Comparison of ENCODE assay signal across 14 mouse cellular contexts in genomic region chr12:40568971-40569968, GRCm38 (mm10).
DNase-seq lines count a peak whose midpoint lies in the region; ATAC-seq and TF ChIP-seq lines count a peak whose summit lies in the region.
"Had no signal": no experiment of that assay in that cellular context is flagged by ENCODE, and none has a peak within 500 bp of the region (broad histone marks: within the 10 kb centered on the region; RNA-seq: fewer than 3 reads in every experiment).

No protein-coding gene starts in this region.

- no peaks in the 10 kb centered on the region for H3K79me2 ChIP-seq in myocyte (ENCODE audit: control insufficient read depth, insufficient read depth)

- H3K4me1 ChIP-seq in kidney, embryonic 15.5 days: peaks cover 9% of the 10 kb centered on the region
- peaks cover 24% of the 10 kb centered on the region for H3K4me1 ChIP-seq in lung, embryonic 15.5 days

- H3K27me3 ChIP-seq in kidney, embryonic 15.5 days: no peaks in the 10 kb centered on the region
- no peaks in the 10 kb centered on the region for H3K27me3 ChIP-seq in lung, embryonic 15.5 days
- H3K27me3 ChIP-seq in myocyte (ENCODE audit: control insufficient read depth, insufficient read depth, insufficient read length): no peaks in the 10 kb centered on the region
- H3K27me3 ChIP-seq: embryonic facial prominence, embryonic 13.5 days; forebrain, embryonic 13.5 days had no signal

- peak; percentile 38 for DNase-seq in kidney, adult 11 months
- DNase-seq in lung, postnatal 36 days: no peak
- no peak for DNase-seq in thymus, postnatal 0 days (ENCODE audit: low spot score)
- DNase-seq: heart, postnatal 4 days; right cerebral cortex, adult 18-20 months had no signal

- no peak for ATAC-seq in kidney, embryonic 15.5 days (replicated peaks; ENCODE audit: low FRiP score)
- no peak for ATAC-seq in lung, embryonic 15.5 days (ENCODE audit: borderline replicate concordance, extremely low read depth, low FRiP score, low TSS enrichment)
- peak; percentile 69 for ATAC-seq in granulocyte monocyte progenitor cell, adult 5-6 weeks (replicated peaks; ENCODE audit: poor library complexity, severe bottlenecking)

- no peak overlapping the region for H3K4me3 ChIP-seq in kidney, embryonic 15.5 days (replicated peaks)
- no peak overlapping the region for H3K4me3 ChIP-seq in lung, embryonic 15.5 days
- H3K4me3 ChIP-seq in myocyte: no peak overlapping the region
- H3K4me3 ChIP-seq: embryonic facial prominence, embryonic 13.5 days; forebrain, embryonic 13.5 days had no signal

- no peak for TF ChIP-seq POLR2A in myocyte (IDR thresholded peaks at IDR 0.05; ENCODE audit: insufficient read length, low read depth)

- no peak overlapping the region for H3K9ac ChIP-seq in kidney, embryonic 15.5 days
- no peak overlapping the region for H3K9ac ChIP-seq in lung, embryonic 15.5 days
- H3K9ac ChIP-seq: embryonic facial prominence, embryonic 13.5 days; forebrain, embryonic 13.5 days; liver, embryonic 14.5 days had no signal

- no peak overlapping the region for H3ac ChIP-seq in myocyte (ENCODE audit: control insufficient read depth, insufficient read length)

- no peak overlapping the region for H3K4me2 ChIP-seq in kidney, embryonic 15.5 days
- no peak overlapping the region for H3K4me2 ChIP-seq in lung, embryonic 15.5 days
- peak overlapping the region; percentile 37 for H3K4me2 ChIP-seq in myocyte (ENCODE audit: low read depth)
- H3K4me2 ChIP-seq: embryonic facial prominence, embryonic 13.5 days; forebrain, embryonic 13.5 days; heart, embryonic 11.5 days; midbrain, embryonic 11.5 days had no signal

- H3K9me3 ChIP-seq in kidney, embryonic 15.5 days (replicated peaks): no peaks in the 10 kb centered on the region
- no peaks in the 10 kb centered on the region for H3K9me3 ChIP-seq in lung, embryonic 15.5 days
- H3K9me3 ChIP-seq: embryonic facial prominence, embryonic 13.5 days; forebrain, embryonic 13.5 days had no signal

- H3K27ac ChIP-seq in kidney, embryonic 15.5 days: no peak overlapping the region
- H3K27ac ChIP-seq in lung, embryonic 15.5 days: peak overlapping the region; percentile 41
- H3K27ac ChIP-seq: embryonic facial prominence, embryonic 13.5 days; liver, embryonic 14.5 days had no signal

- H3K36me3 ChIP-seq in kidney, embryonic 15.5 days: no peaks in the 10 kb centered on the region
- H3K36me3 ChIP-seq in lung, embryonic 15.5 days: no peaks in the 10 kb centered on the region
- H3K36me3 ChIP-seq in myocyte (ENCODE audit: control insufficient read depth, insufficient read depth): no peaks in the 10 kb centered on the region
- H3K36me3 ChIP-seq: embryonic facial prominence, embryonic 13.5 days had no signal

- WGBS in kidney, embryonic 15.5 days: 61% methylated on average over 9 of the region's 9 CpGs
- whole genome bisulfite sequencing in lung, embryonic 15.5 days: 43% methylated on average over 9 of the region's 9 CpGs

TF ChIP-seq in myocyte, 11 proteins besides CTCF, POLR2A, EP300 and RAD21:
- TF ChIP-seq CEBPB (IDR thresholded peaks at IDR 0.05; ENCODE audit: insufficient read depth, poor library complexity, severe bottlenecking) (no peak), USF1 (IDR thresholded peaks at IDR 0.05; ENCODE audit: low read depth) (no peak), SRF (IDR thresholded peaks at IDR 0.05; ENCODE audit: control insufficient read depth, insufficient read length, low read depth) (no peak)
TF ChIP-seq in myocyte: peak in this region for 0.
